ENCODE assay signal across 9 mouse cellular contexts in the genomic region with DNA sequence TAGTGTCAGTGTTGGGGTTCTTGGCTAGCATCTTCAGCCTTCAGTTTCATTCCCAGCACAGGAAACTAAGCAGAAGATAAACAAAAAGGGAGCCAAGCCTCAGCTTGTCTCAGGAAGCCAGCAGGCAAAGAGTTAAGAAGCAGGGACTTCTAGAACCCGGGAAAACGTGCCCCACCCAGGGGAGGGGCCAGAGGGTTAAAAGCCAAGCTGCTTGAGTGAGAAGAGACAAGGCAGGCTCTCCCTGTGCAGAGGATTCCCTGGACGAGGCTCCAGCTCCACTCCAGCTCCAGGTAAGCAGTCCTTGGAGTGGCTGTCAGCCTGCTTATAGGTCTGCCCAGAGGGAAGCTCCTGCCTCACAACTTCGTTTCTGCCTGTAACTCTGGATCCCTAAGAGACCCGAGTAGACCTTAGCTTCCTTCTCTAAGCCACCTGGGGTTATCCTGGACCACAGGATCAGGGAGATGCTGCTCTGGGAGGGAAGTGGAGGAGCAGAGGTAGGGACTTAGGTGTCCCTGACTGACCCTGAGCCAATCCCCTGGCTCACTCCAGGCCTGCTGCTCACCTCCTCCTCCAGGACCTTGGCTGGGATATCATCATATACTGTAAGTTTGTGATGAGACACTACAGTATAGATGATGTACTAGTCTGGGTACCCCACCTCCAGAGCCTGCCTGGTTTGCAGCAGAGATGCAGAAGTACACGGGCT. TPM values are rescaled to one million over a fixed set of nuclear protein-coding genes. Genes with fewer than 3 reads are reported as not detected.
DNase-seq lines count a peak whose midpoint lies in the region; ATAC-seq lines count a peak whose summit lies in the region.
"Had no signal": no experiment of that assay in that cellular context is flagged by ENCODE, and none has a peak within 500 bp of the region (broad histone marks: within the 10 kb centered on the region; RNA-seq: fewer than 3 reads in every experiment).

No protein-coding gene starts in this region.

- H3K36me3 ChIP-seq in heart, embryonic 11.5 days (ENCODE audit: control insufficient read depth, insufficient read depth, low read length) = peaks cover 15% of the 10 kb centered on the region
- H3K36me3 ChIP-seq in embryonic facial prominence, embryonic 10.5 days (replicated peaks) = peaks cover 71% of the 10 kb centered on the region
- peaks cover 54% of the 10 kb centered on the region for H3K36me3 ChIP-seq in liver, embryonic 15.5 days (replicated peaks)
- peaks cover 57% of the 10 kb centered on the region for H3K36me3 ChIP-seq in forebrain, embryonic 12.5 days (replicated peaks)

- 21% methylated on average over 6 of the region's 6 CpGs for WGBS in heart, embryonic 11.5 days (ENCODE audit: insufficient replicate concordance)
- WGBS in embryonic facial prominence, embryonic 10.5 days = 32% methylated on average over 6 of the region's 6 CpGs
- 5% methylated on average over 6 of the region's 6 CpGs for WGBS in liver, embryonic 15.5 days (ENCODE audit: insufficient replicate concordance)
- WGBS in forebrain, embryonic 12.5 days = 32% methylated on average over 6 of the region's 6 CpGs

- H3K4me2 ChIP-seq in heart, embryonic 11.5 days = peak overlapping the region; percentile 56
- peak overlapping the region; percentile 78 for H3K4me2 ChIP-seq in liver, embryonic 15.5 days
- no peak overlapping the region for H3K4me2 ChIP-seq in forebrain, embryonic 12.5 days

- H3K9me3 ChIP-seq in heart, embryonic 11.5 days (replicated peaks; ENCODE audit: control insufficient read depth, low read length) = no peaks in the 10 kb centered on the region
- no peaks in the 10 kb centered on the region for H3K9me3 ChIP-seq in embryonic facial prominence, embryonic 10.5 days
- H3K9me3 ChIP-seq in liver, embryonic 15.5 days (replicated peaks) = no peaks in the 10 kb centered on the region
- no peaks in the 10 kb centered on the region for H3K9me3 ChIP-seq in forebrain, embryonic 12.5 days

- H3K4me3 ChIP-seq in heart, embryonic 11.5 days (ENCODE audit: low read depth, low read length) = peak overlapping the region; percentile 38
- H3K4me3 ChIP-seq in embryonic facial prominence, embryonic 10.5 days = peak overlapping the region; percentile 19; the same call in 1 of the 2 replicates
- H3K4me3 ChIP-seq in liver, embryonic 15.5 days (replicated peaks) = peak overlapping the region; percentile 69
- no peak overlapping the region for H3K4me3 ChIP-seq in forebrain, embryonic 12.5 days (replicated peaks)

- H3K9ac ChIP-seq in heart, embryonic 11.5 days (ENCODE audit: low read depth, low read length) = peak overlapping the region; percentile 69
- H3K9ac ChIP-seq in liver, embryonic 15.5 days = peak overlapping the region; percentile 90
- H3K9ac ChIP-seq in forebrain, embryonic 12.5 days = no peak overlapping the region

- H3K4me1 ChIP-seq in heart, embryonic 11.5 days (ENCODE audit: control insufficient read depth, insufficient read depth, low read length) = peaks cover 3% of the 10 kb centered on the region; the same call in 1 of the 2 replicates
- 0 out of 2 replicates have a peak, but pooled peaks cover 3% of the 10 kb centered on the region for H3K4me1 ChIP-seq in embryonic facial prominence, embryonic 10.5 days
- peaks cover 62% of the 10 kb centered on the region for H3K4me1 ChIP-seq in liver, embryonic 15.5 days (replicated peaks)
- no peaks in the 10 kb centered on the region for H3K4me1 ChIP-seq in forebrain, embryonic 12.5 days

- ATAC-seq in heart, embryonic 11.5 days (replicated peaks; ENCODE audit: insufficient number of reproducible peaks, low FRiP score, low TSS enrichment) = peak; percentile 33
- ATAC-seq in liver, embryonic 15.5 days (ENCODE audit: insufficient read depth) = peak; percentile 11
- no peak for ATAC-seq in forebrain, embryonic 12.5 days (ENCODE audit: low FRiP score)
- ATAC-seq: forebrain, embryonic 16.5 days had no signal

- H3K27ac ChIP-seq in heart, embryonic 11.5 days (ENCODE audit: low read depth, low read length) = peak overlapping the region; percentile 89
- H3K27ac ChIP-seq in embryonic facial prominence, embryonic 10.5 days (replicated peaks) = no peak overlapping the region
- H3K27ac ChIP-seq in liver, embryonic 15.5 days (replicated peaks) = peak overlapping the region; percentile 100
- H3K27ac ChIP-seq in forebrain, embryonic 12.5 days = no peak overlapping the region

- no peaks in the 10 kb centered on the region for H3K27me3 ChIP-seq in heart, embryonic 11.5 days (ENCODE audit: control insufficient read depth, insufficient read depth, low read length)
- no peaks in the 10 kb centered on the region for H3K27me3 ChIP-seq in embryonic facial prominence, embryonic 10.5 days (replicated peaks; ENCODE audit: low read depth, poor library complexity, severe bottlenecking)
- H3K27me3 ChIP-seq in liver, embryonic 15.5 days = no peaks in the 10 kb centered on the region
- no peaks in the 10 kb centered on the region for H3K27me3 ChIP-seq in forebrain, embryonic 12.5 days

- no peak for DNase-seq in heart, postnatal 4 days
- peak; percentile 60 for DNase-seq in ES-CJ7 (ENCODE audit: low read depth, low spot score)
- no peak for DNase-seq in embryonic facial prominence, embryonic 10.5 days (ENCODE audit: low spot score)
- DNase-seq in layer of hippocampus, postnatal 10 days (ENCODE audit: low spot score in 2 of 2) = no peak
- DNase-seq in lung, postnatal 36 days = no peak

RNA-seq across cellular contexts. Expression of a gene that starts 7.6 kb away (rescaled TPM):
- polyA plus RNA-seq in heart, embryonic 11.5 days (2014; fragmentation: Nextera tagmentation; extraction: Ambion mirVana) = 25.6 and 27.0 TPM in 2 replicates
- 10 to 100 TPM; 23.7 to 24.0 TPM for total RNA-seq in heart, postnatal 4 days (2021)
- 40.9 and 41.5 TPM in 2 replicates for polyA plus RNA-seq in embryonic facial prominence, embryonic 10.5 days (2016; fragmentation: Nextera tagmentation; extraction: Ambion mirVana)
- polyA plus RNA-seq in liver, embryonic 15.5 days (2015; fragmentation: Nextera tagmentation; extraction: Ambion mirVana) = 13.8 and 13.9 TPM in 2 replicates
- 10 to 100 TPM; 19.0 to 20.1 TPM for total RNA-seq in layer of hippocampus, postnatal 10 days (2021)
- polyA plus RNA-seq in forebrain, embryonic 12.5 days (2016; fragmentation: Nextera tagmentation; extraction: Ambion mirVana) = 33.1 and 35.5 TPM in 2 replicates

RNA-seq across cellular contexts. Expression of a gene that starts 21.9 kb away (rescaled TPM):
- 22.4 and 26.9 TPM in 2 replicates for polyA plus RNA-seq in heart, embryonic 11.5 days (2014; fragmentation: Nextera tagmentation; extraction: Ambion mirVana)
- total RNA-seq in heart, postnatal 4 days (2021) = 10 to 100 TPM; 17.1 to 17.5 TPM
- 28.2 and 29.9 TPM in 2 replicates for polyA plus RNA-seq in embryonic facial prominence, embryonic 10.5 days (2016; fragmentation: Nextera tagmentation; extraction: Ambion mirVana)
- 4.2 and 4.3 TPM in 2 replicates for polyA plus RNA-seq in liver, embryonic 15.5 days (2015; fragmentation: Nextera tagmentation; extraction: Ambion mirVana)
- 10 to 100 TPM; 24.3 to 27.0 TPM for total RNA-seq in layer of hippocampus, postnatal 10 days (2021)
- 22.3 and 25.5 TPM in 2 replicates for polyA plus RNA-seq in forebrain, embryonic 12.5 days (2016; fragmentation: Nextera tagmentation; extraction: Ambion mirVana)

RNA-seq across cellular contexts. Expression of a gene that starts 34.8 kb away (rescaled TPM):
- 62.0 and 67.1 TPM in 2 replicates for polyA plus RNA-seq in heart, embryonic 11.5 days (2014; fragmentation: Nextera tagmentation; extraction: Ambion mirVana)
- 10 to 100 TPM; 89.1 to 98.5 TPM for total RNA-seq in heart, postnatal 4 days (2021)
- polyA plus RNA-seq in embryonic facial prominence, embryonic 10.5 days (2016; fragmentation: Nextera tagmentation; extraction: Ambion mirVana) = 57.8 and 60.9 TPM in 2 replicates
- polyA plus RNA-seq in liver, embryonic 15.5 days (2015; fragmentation: Nextera tagmentation; extraction: Ambion mirVana) = 25.1 and 27.3 TPM in 2 replicates
- total RNA-seq in layer of hippocampus, postnatal 10 days (2021) = 100 to 1,000 TPM; 143 to 145 TPM
- 68.5 and 69.2 TPM in 2 replicates for polyA plus RNA-seq in forebrain, embryonic 12.5 days (2016; fragmentation: Nextera tagmentation; extraction: Ambion mirVana)

RNA-seq across cellular contexts. Expression of a gene that starts 40.5 kb away (rescaled TPM):
- polyA plus RNA-seq in heart, embryonic 11.5 days (2014; fragmentation: Nextera tagmentation; extraction: Ambion mirVana) = 12.3 and 15.8 TPM in 2 replicates
- total RNA-seq in heart, postnatal 4 days (2021) = 1 to 10 TPM; 7.8 to 9.3 TPM
- 12.8 and 13.2 TPM in 2 replicates for polyA plus RNA-seq in embryonic facial prominence, embryonic 10.5 days (2016; fragmentation: Nextera tagmentation; extraction: Ambion mirVana)
- 14.9 and 16.3 TPM in 2 replicates for polyA plus RNA-seq in liver, embryonic 15.5 days (2015; fragmentation: Nextera tagmentation; extraction: Ambion mirVana)
- total RNA-seq in layer of hippocampus, postnatal 10 days (2021) = 10 to 100 TPM; 16.6 to 22.4 TPM
- 20.6 and 21.2 TPM in 2 replicates for polyA plus RNA-seq in forebrain, embryonic 12.5 days (2016; fragmentation: Nextera tagmentation; extraction: Ambion mirVana)

Comparison
In these comparisons a context has a peak if more than half of its experiments do, and no peak if none do; other contexts are left out.
1. H3K27ac ChIP-seq: peak in heart, embryonic 11.5 days (single experiment) and liver, embryonic 15.5 days (single experiment); none in embryonic facial prominence, embryonic 10.5 days (single experiment) and forebrain, embryonic 12.5 days (single experiment).